Mouse (Mus musculus) regulatory T cell (primary cell): ENCODE measurements around the gene Opcml.

ENCODE experiments used
- in situ Hi-C: fragments of 300-600 bp; cut with MboI, MseI; formaldehyde crosslinking; loops from one replicate; pipeline ENCODE4 v1.15.1; 2025; ENCODE audit warnings: high pct_unique_total_duplicates

Gene Opcml

DNA sequence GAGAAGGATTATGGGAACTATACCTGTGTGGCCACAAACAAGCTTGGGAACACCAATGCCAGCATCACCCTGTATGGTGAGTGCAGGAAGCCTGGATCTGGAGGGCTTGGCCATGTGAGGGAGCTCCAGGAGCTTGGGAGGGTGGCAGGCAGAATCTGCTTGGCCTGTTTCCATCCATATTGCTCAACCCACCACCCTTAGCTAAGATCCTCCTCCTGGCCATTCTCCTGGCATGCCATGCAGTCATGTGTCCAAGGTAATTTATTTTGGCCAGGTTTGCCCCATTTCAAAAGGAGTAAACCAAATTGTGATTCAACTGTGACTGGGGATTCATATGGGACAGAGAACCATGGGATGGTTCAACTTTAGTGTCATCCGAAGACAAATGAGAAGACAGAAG lies 1112.7 kb downstream of the Opcml start:
- in situ Hi-C loops, result no loop called here

DNA sequence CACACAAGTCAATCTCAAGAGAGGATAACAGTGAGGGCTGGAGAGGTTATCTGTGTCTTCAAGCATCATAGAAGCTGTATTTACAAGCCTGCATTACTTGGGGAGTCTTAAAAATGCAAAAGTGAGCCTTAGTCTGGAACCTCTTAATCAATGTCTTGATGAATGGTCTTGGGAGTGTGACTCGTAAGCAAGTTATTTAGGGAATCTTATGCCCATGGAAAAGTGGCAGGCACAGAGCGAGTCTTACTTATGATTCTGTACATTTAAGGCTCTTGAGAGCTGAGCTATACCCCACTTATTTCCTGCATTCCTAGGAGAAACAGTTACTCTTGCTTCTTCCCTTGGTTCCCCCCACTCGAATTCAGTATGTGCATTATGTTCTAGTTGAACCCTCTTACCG lies 1119.2 kb downstream of the Opcml start:
- in situ Hi-C loops, result no loop called here

GRCm38 (mm10) chr9:28911571-28912185 lies 1121.1 kb downstream of the Opcml start:
- in situ Hi-C loops, result no loop called here

DNA sequence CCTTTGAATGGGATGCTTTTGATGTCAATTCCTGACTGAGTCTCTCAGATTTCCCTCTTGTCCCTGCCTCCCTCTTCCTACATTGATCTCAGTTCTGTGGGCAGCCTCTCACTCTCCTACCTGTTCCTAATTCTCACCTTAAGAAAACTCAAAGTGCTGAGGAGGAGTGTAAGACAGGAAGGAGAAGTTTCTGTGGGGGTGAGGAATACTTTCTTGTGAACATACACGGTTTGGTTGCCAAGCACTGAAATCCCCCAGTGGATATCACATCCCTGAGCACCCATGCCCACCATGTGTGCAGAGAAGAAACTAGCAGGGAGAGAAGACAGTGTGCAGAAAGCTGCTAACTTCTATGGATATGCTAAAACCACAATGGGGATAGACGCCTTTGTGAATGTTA lies 1141.5 kb downstream of the Opcml start:
- in situ Hi-C loops, result no loop called here

DNA sequence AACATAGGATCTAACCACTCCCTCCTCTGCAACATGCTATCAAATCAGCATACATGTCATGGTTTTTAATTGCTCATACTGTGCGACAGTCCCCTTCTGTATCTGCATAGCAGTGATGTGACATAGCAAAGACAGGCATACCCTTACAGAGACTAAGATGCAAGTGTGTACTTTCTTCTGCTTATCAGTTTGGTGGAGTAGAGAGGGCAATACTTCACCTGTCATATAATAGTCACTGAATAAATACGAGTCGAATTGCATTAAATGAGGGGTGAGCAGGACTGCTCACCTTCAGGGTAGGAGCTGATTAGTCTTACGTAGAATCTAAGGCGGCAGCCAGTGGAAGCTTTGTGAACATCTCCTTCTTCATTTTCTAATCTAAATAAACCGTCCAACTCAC lies 1146.6 kb downstream of the Opcml start:
- in situ Hi-C loops, result no loop called here

DNA sequence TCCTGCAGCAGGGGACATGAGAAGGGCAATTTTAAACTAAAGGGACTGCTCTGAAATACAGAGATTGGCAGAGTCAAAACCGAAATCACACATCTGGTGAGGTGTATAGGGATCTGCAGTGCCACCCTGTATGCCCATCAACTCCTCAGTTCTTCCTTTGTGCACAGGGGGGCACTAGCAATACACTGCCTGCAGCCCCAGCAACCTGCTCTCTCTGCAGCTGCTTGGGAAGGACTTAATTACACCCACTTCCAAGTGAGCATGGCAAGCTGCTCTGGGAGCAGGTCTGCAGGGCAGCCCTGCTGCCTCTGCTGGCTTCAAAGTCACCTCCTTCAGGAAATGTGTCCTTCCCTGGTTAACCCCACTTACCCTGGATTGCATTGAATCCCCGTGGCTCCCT lies 1147.4 kb downstream of the Opcml start:
- in situ Hi-C loops, result no loop called here

GRCm38 (mm10) chr9:28940901-28941300 lies 1150.3 kb downstream of the Opcml start:
- in situ Hi-C loops, result no loop called here

DNA sequence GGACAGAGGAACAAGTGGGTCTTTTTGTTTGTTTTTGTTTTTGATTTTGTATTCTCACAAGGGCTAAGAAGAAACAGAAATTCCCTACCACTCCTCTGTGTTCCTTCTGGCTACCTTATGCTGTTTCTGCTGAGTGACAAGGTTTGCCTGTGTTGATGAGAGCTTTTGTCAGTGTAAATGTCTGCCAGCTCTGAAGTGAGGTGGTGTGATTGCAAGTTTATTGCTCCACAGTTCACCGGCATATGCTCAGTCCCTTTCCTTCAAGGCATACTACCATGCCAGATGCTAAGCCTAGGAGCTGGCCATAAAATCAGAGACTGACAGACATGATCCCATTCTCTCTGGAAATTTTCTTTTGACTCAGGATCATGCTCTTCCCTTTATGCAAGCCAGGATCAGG lies 1178.9 kb downstream of the Opcml start:
- in situ Hi-C loops, result no loop called here
